Mouse (Mus musculus) heart, embryonic 14.5 days (tissue): ENCODE results near the gene Odf3b. TPM values are rescaled to one million over a fixed set of nuclear protein-coding genes. Genes with fewer than 3 reads are reported as not detected.

Experiments used
- ATAC-seq: fragments of 200-750 bp; cut with Nextera tagmentation; 2 replicates; pipeline ENCODE4 v1.8.0; 2017; ENCODE audit warnings: low read depth, moderate TSS enrichment; ENCODE audit not compliant: insufficient number of reproducible peaks, insufficient read depth, low FRiP score
- H3K27ac ChIP-seq, 2 experiments: fragments of 200-500 bp in 1 of 2; fragments of 300-500 bp in 1 of 2; sonication (generic) in 1 of 2; replicated peaks in 1 of 2; 2 replicates each; pipeline ENCODE4 v1.5.1; 2012 to 2014; ENCODE audit warnings: low read depth in 2 of 2, low read length in 2 of 2, control low read depth in 1 of 2, mild to moderate bottlenecking in 1 of 2, mixed read lengths in 1 of 2; ENCODE audit not compliant: control insufficient read depth in 1 of 2, insufficient read depth in 1 of 2
- H3K27me3 ChIP-seq: fragments of 300-500 bp; sonication (generic); 2 replicates; pipeline ENCODE4 v1.6.1; 2014; ENCODE audit warnings: mild to moderate bottlenecking, low read length, control low read depth; ENCODE audit not compliant: control insufficient read depth, insufficient read depth
- H3K36me3 ChIP-seq: fragments of 300-500 bp; sonication (generic); 2 replicates; pipeline ENCODE4 v1.6.1; 2014; ENCODE audit warnings: mild to moderate bottlenecking, control low read depth, low read length, mixed read lengths; ENCODE audit not compliant: control insufficient read depth, insufficient read depth
- H3K4me1 ChIP-seq, 2 experiments: fragments of 200-500 bp in 1 of 2; fragments of 300-500 bp in 1 of 2; sonication (generic) in 1 of 2; 2 replicates each; pipeline ENCODE4 v1.6.1; 2012 to 2014; ENCODE audit warnings: low read length in 2 of 2, control low read depth in 1 of 2, mixed read lengths in 1 of 2; ENCODE audit not compliant: control insufficient read depth in 2 of 2, insufficient read depth in 2 of 2
- H3K4me2 ChIP-seq: fragments of 300-500 bp; sonication (generic); 2 replicates; pipeline ENCODE4 v1.6.1; 2014; ENCODE audit warnings: mild to moderate bottlenecking, low read length
- H3K4me3 ChIP-seq, 2 experiments: fragments of 200-500 bp in 1 of 2; fragments of 300-500 bp in 1 of 2; sonication (generic) in 1 of 2; 2 replicates each; pipeline ENCODE4 v1.5.1; 2012 to 2014; ENCODE audit warnings: low read length in 2 of 2, mild to moderate bottlenecking in 2 of 2, control low read depth in 1 of 2, low read depth in 1 of 2, moderate library complexity in 1 of 2; ENCODE audit not compliant: control insufficient read depth in 1 of 2, insufficient read depth in 1 of 2
- H3K9ac ChIP-seq: fragments of 300-500 bp; sonication (generic); 2 replicates; pipeline ENCODE4 v1.6.1; 2014; ENCODE audit warnings: mild to moderate bottlenecking, low read length
- H3K9me3 ChIP-seq: fragments of 300-500 bp; sonication (generic); 2 replicates; pipeline ENCODE4 v1.6.1; 2016; ENCODE audit warnings: low read length, control low read depth; ENCODE audit not compliant: control insufficient read depth
- WGBS: fragments of 180-500 bp; shearing (Covaris S2); extraction: QIAGEN DNeasy Blood & Tissue Kit; methylation state at CpG from one replicate; pipeline ENCODE4 v1.1.7; 2014; 5-methylcytosine and 5-hydroxymethylcytosine counted together
- polyA plus RNA-seq: library from polyadenylated mRNA; unstranded; fragments of >200 nt; fragmentation: Nextera tagmentation; extraction: Ambion mirVana; gene quantifications from 2 replicates; pipeline ENCODE4 v1.2.1, GENCODE M21; 2014

Odf3b gene
- polyA plus RNA-seq, 1 experiment from 2014 or later, result 0.76 TPM

GRCm38 (mm10) chr15:89334774-89335537 lies 44.1 kb downstream of the Odf3b start:
- 78% methylated on average over 17 of the region's 17 CpGs for WGBS

DNA sequence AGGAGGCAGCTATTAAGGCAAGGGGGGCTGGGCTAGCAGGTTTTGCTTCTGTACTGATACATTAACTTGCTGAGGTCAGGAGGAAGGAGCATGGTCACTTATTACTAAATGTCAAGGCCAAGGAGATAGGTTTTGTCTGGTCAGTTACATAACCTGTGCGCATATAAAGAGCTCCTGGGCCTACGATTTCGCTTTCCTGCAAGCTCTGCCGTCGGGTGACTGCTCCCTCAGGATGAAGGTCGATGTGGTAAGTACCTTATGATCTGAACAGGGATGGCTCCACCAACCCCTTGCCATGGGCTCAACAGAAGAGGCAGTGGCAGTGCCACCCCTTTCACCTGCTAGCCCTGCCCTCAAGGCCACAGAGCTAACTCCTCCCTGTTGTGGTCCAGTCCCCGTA lies 44.8 kb downstream of the Odf3b start, which contains the start of gene Miox:
Miox (plus strand) TSS at position 128 of the 400 bp plus-strand sequence.
- Histone ChIP-seq H3K27me3 (no peaks in the 10 kb centered on the region), H3K27ac (no peak within 1 kb of the TSS), H3K36me3 (no peaks in the 10 kb centered on the region), H3K9me3 (no peaks in the 10 kb centered on the region), H3K9ac (no peak within 1 kb of the TSS), H3K4me3 (no peak within 1 kb of the TSS), H3K4me1 (no peaks in the 10 kb centered on the region), H3K4me2 (no peak within 1 kb of the TSS)
- WGBS, result 83% methylated on average over 7 of the region's 7 CpGs
- ATAC-seq, result no peak

More at GRCm38 (mm10) chr15:89334774-89335537, 44.1 kb downstream of the Odf3b start:
- H3K4me3 ChIP-seq, result no peak overlapping the region
- no peak overlapping the region for H3K9ac ChIP-seq
- no peak overlapping the region for H3K27ac ChIP-seq
- no peak for ATAC-seq
- no peaks in the 10 kb centered on the region for H3K36me3 ChIP-seq
- no peaks in the 10 kb centered on the region for H3K4me1 ChIP-seq
- H3K4me2 ChIP-seq, result no peak overlapping the region
- no peaks in the 10 kb centered on the region for H3K9me3 ChIP-seq
- H3K27me3 ChIP-seq, result no peaks in the 10 kb centered on the region

Other genes with a start within 250 kb of the Odf3b start
- 21.0 and 23.0 TPM in 2 replicates for gene Mapk12, start 238.6 kb downstream of the Odf3b start, polyA plus RNA-seq
- 2.5 and 3.2 TPM in 2 replicates for gene Mapk11, start 229.7 kb downstream of the Odf3b start, polyA plus RNA-seq
- gene Plxnb2, start 198.5 kb downstream of the Odf3b start, polyA plus RNA-seq, result 87.4 and 99.3 TPM in 2 replicates
- gene Dennd6b, start 182.8 kb downstream of the Odf3b start, polyA plus RNA-seq, result 14.8 and 16.6 TPM in 2 replicates
- gene Ppp6r2, start 167.7 kb downstream of the Odf3b start, polyA plus RNA-seq, result 21.9 and 22.9 TPM in 2 replicates
- 38.2 and 45.1 TPM in 2 replicates for gene Sbf1, start 64.0 kb downstream of the Odf3b start, polyA plus RNA-seq
- 0.20 and 0.40 TPM in 2 replicates for gene Adm2, start 56.6 kb downstream of the Odf3b start, polyA plus RNA-seq
- gene Miox, start 44.9 kb downstream of the Odf3b start, polyA plus RNA-seq, result not detected in 2 replicates
- 33.5 and 36.2 TPM in 2 replicates for gene Lmf2, start 23.6 kb downstream of the Odf3b start, polyA plus RNA-seq
- gene Ncaph2, start 23.6 kb downstream of the Odf3b start, polyA plus RNA-seq, result 95.0 and 97.6 TPM in 2 replicates
- 7.9 and 9.4 TPM in 2 replicates for gene Sco2, start 5.4 kb downstream of the Odf3b start, polyA plus RNA-seq
- 1.2 and 1.6 TPM in 2 replicates for gene Tymp, start 2.2 kb downstream of the Odf3b start, polyA plus RNA-seq
- gene Klhdc7b, start 5.6 kb upstream of the Odf3b start, polyA plus RNA-seq, result not detected in 2 replicates
- gene Syce3, start 31.2 kb upstream of the Odf3b start, polyA plus RNA-seq, result not detected in 2 replicates
- 190 and 218 TPM in 2 replicates for gene Cpt1b, start 46.6 kb upstream of the Odf3b start, polyA plus RNA-seq
- gene C730034F03Rik, start 50.3 kb upstream of the Odf3b start, polyA plus RNA-seq, result 3.1 and 3.2 TPM in 2 replicates
- 0.53 and 0.59 TPM in 2 replicates for gene Gm44502, start 50.4 kb upstream of the Odf3b start, polyA plus RNA-seq
- 68.9 and 75.0 TPM in 2 replicates for gene Chkb, start 50.6 kb upstream of the Odf3b start, polyA plus RNA-seq
- 0.41 and 0.42 TPM in 2 replicates for gene Mapk8ip2, start 74.6 kb upstream of the Odf3b start, polyA plus RNA-seq
- gene Arsa, start 98.1 kb upstream of the Odf3b start, polyA plus RNA-seq, result 12.5 and 14.1 TPM in 2 replicates
- 2.2 and 2.4 TPM in 2 replicates for gene Shank3, start 120.3 kb upstream of the Odf3b start, polyA plus RNA-seq
- 0.39 and 0.49 TPM in 2 replicates for gene Acr, start 189.0 kb upstream of the Odf3b start, polyA plus RNA-seq
- 17.2 and 20.3 TPM in 2 replicates for gene Rabl2, start 212.6 kb upstream of the Odf3b start, polyA plus RNA-seq